Mouse (Mus musculus): ENCODE measurements at regions not wholly inside any gene's neighbourhood (a gene's known extent, or its start where the extent isn't known, plus 50 kb on each side); places are given as distances from the start of the nearest gene placed in this dataset.

DNA sequence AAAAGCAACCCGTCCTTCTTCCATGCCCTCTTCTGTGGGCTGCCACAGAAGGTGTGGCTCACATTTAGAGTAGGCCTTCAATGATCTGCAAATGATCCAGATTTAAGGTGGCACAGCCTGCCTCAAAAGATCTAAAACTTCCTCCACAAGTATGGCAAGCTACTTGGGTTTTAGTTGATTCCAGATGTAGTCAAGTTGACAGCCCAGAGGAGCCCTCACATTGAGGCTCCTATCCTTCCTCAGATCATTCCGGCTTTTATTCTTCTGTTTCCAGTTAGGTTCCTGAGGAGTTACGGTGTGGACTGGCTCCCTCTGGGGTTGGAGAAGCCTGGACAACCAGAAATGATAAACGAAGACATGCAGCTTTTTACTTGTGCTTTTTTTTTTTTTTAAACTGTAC is 78.8 kb upstream of the Mgme1 start:
- no peak for TF ChIP-seq POLR2A (IDR thresholded peaks at IDR 0.05; ENCODE audit: borderline replicate concordance, extremely low read depth, insufficient read depth, insufficient read length, poor library complexity, severe bottlenecking)
- no peak for TF ChIP-seq CTCF (IDR thresholded peaks at IDR 0.05; ENCODE audit: borderline replicate concordance, extremely low read depth, insufficient read depth, insufficient read length)

All from brain, embryonic 14.5 days (tissue).